Mouse (Mus musculus) liver, adult 10 weeks (tissue): ENCODE results near the gene Mmp17. TPM values are rescaled to one million over a fixed set of nuclear protein-coding genes. Genes with fewer than 3 reads are reported as not detected.

Experiments
- polyA plus RNA-seq: library from polyadenylated mRNA; stranded (reverse); fragments of 350-450 nt; fragmentation: Illumina TruSeq; extraction: RNeasy Lipid Tissue Mini Kit (QIAGEN cat#74804); gene quantifications from one replicate; pipeline ENCODE4 v1.2.3, GENCODE M21; 2014; ENCODE audit warnings: low read depth, low replicate concordance

Mmp17 gene
- polyA plus RNA-seq = not detected

GRCm38 (mm10) chr5:129583761-129584582, at the start of gene Mmp17:
Gene Mmp17 (plus strand): TSS chr5:129584169.

Other genes with a start within 250 kb of the Mmp17 start
- gene Sfswap, start 82.9 kb upstream of the Mmp17 start, polyA plus RNA-seq = 12.8 TPM
- 1.9 TPM for gene Zfp11, start 85.9 kb downstream of the Mmp17 start, polyA plus RNA-seq
- gene Sept14, start 124.3 kb downstream of the Mmp17 start, polyA plus RNA-seq = not detected
- gene Mrps17, start 131.3 kb downstream of the Mmp17 start, polyA plus RNA-seq = 52.7 TPM
- gene Nipsnap2, start 140.9 kb downstream of the Mmp17 start, polyA plus RNA-seq = 12.0 TPM
- gene Psph, start 203.3 kb downstream of the Mmp17 start, polyA plus RNA-seq = 1.5 TPM